Mouse (Mus musculus): ENCODE measurements at regions not wholly inside any gene's neighbourhood (a gene's known extent, or its start where the extent isn't known, plus 50 kb on each side); places are given as distances from the start of the nearest gene placed in this dataset.

DNA sequence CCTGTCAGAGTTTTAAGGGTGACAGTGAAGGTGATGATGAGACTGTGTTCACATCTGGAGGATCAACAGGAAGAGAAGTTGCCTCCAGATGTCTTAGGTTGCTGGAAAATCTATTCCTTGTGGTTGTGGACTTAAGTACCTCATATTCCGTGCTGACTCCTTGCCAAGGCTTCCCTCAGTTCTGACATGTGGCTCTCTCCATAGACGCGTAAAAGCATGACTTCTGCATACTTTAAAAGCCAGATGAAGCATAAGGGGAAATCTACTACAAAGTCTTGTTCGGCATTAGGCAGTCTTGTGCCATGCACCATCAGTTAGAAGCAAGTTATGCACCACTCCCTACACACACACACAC, 269.1 kb upstream of the Cdyl start:
- TF ChIP-seq CTCF (IDR thresholded peaks at IDR 0.05; ENCODE audit: low read depth, low read length): no peak
- TF ChIP-seq POLR2A (IDR thresholded peaks at IDR 0.05; ENCODE audit: extremely low read depth, insufficient read depth, low read length): no peak
